Mouse (Mus musculus) gastrocnemius, postnatal 25 days (tissue): ENCODE results near the gene Slc25a25. TPM values are rescaled to one million over a fixed set of nuclear protein-coding genes. Genes with fewer than 3 reads are reported as not detected.
A peak's percentile ranks its signal among the peaks of the same experiment; 100 is the strongest.

Experiments used
- DNase-seq: peaks from one replicate; pipeline ENCODE4 v3.0.0; 2022
- total RNA-seq, 2 experiments: library from RNA; stranded (reverse); gene quantifications; 1 replicate in 1 of 2; 2 replicates in 1 of 2; pipeline ENCODE4 v1.2.3; 2021

Gene Slc25a25
- total RNA-seq, 2 experiments from 2014 or later: 19.2 to 68.3 TPM

- DNase-seq: no peak
Measured at GRCm38 (mm10) chr2:32429215-32429891, 21.9 kb downstream of the Slc25a25 start.

GRCm38 (mm10) chr2:32428262-32428722 is 23.0 kb downstream of the Slc25a25 start:
- no peak for DNase-seq

- no peak for DNase-seq
Measured at GRCm38 (mm10) chr2:32427720-32428119, 23.5 kb downstream of the Slc25a25 start.

- DNase-seq: no peak
Measured at GRCm38 (mm10) chr2:32426141-32426540, 25.1 kb downstream of the Slc25a25 start.

- no peak for DNase-seq
Measured at GRCm38 (mm10) chr2:32425568-32425967, 25.7 kb downstream of the Slc25a25 start.

- no peak for DNase-seq
Measured at GRCm38 (mm10) chr2:32424796-32425195, 26.4 kb downstream of the Slc25a25 start.

GRCm38 (mm10) chr2:32423481-32424331 is 27.5 kb downstream of the Slc25a25 start:
- DNase-seq: peak; percentile 85

GRCm38 (mm10) chr2:32421851-32422251 is 29.4 kb downstream of the Slc25a25 start:
- peak; percentile 69 for DNase-seq

GRCm38 (mm10) chr2:32420647-32421046 is 30.6 kb downstream of the Slc25a25 start:
- DNase-seq: peak; percentile 56

- no peak for DNase-seq
Measured at GRCm38 (mm10) chr2:32420066-32420608, 31.1 kb downstream of the Slc25a25 start.

GRCm38 (mm10) chr2:32419359-32419758 is 31.9 kb downstream of the Slc25a25 start:
- peak; percentile 90 for DNase-seq

GRCm38 (mm10) chr2:32418430-32419151 is 32.7 kb downstream of the Slc25a25 start:
- DNase-seq: peak; percentile 60

- DNase-seq: peak; percentile 78
Measured at GRCm38 (mm10) chr2:32417486-32417885, 33.8 kb downstream of the Slc25a25 start.

- peak; percentile 77 for DNase-seq
Measured at GRCm38 (mm10) chr2:32416556-32416955, 34.7 kb downstream of the Slc25a25 start.

- peak; percentile 73 for DNase-seq
Measured at GRCm38 (mm10) chr2:32415801-32416200, 35.4 kb downstream of the Slc25a25 start.

- DNase-seq: peak; percentile 57
Measured at GRCm38 (mm10) chr2:32413936-32414335, 37.3 kb downstream of the Slc25a25 start.

GRCm38 (mm10) chr2:32412742-32413531 is 38.3 kb downstream of the Slc25a25 start:
- DNase-seq: peak; percentile 33

GRCm38 (mm10) chr2:32411407-32411806 is 39.8 kb downstream of the Slc25a25 start:
- no peak for DNase-seq

GRCm38 (mm10) chr2:32408429-32409424 is 42.5 kb downstream of the Slc25a25 start:
- no peak for DNase-seq
